Mouse (Mus musculus): Measurements from ENCODE around the gene Fgf22. TPM values are rescaled to one million over a fixed set of nuclear protein-coding genes. Genes with fewer than 3 reads are reported as not detected.
A peak's percentile ranks its signal among the peaks of the same experiment; 100 is the strongest.

Fgf22 gene
- total and polyA plus RNA-seq, 2 experiments from 2014 or later: 1.3 to 5.1 TPM

- H3K27ac ChIP-seq: peak overlapping the region; percentile 76
- peak overlapping the region; percentile 88 for H3K4me2 ChIP-seq (ENCODE audit: low read depth, low read length)
- H3K4me3 ChIP-seq (ENCODE audit: low read length): peak overlapping the region; percentile 76
- no peak for TF ChIP-seq CTCF (IDR thresholded peaks at IDR 0.05; ENCODE audit: low read depth)
- peak overlapping the region; percentile 82 for H3K9ac ChIP-seq (replicated peaks; ENCODE audit: low read length)
- H3K27me3 ChIP-seq (ENCODE audit: insufficient read depth, low read length): no peaks in the 10 kb centered on the region
- 1% methylated on average over 43 of the region's 44 CpGs for WGBS
- peaks cover 2% of the 10 kb centered on the region; the same call in 1 of the 2 replicates for H3K36me3 ChIP-seq (ENCODE audit: insufficient read depth, low read length)
- DNase-seq (ENCODE audit: low spot score) (peak; percentile 39), ATAC-seq (no peak; the same call in 1 of the 2 replicates)
- H3K4me1 ChIP-seq (ENCODE audit: insufficient read depth, low read length): 0 out of 2 replicates have a peak, but pooled peaks cover 1% of the 10 kb centered on the region
- no peaks in the 10 kb centered on the region for H3K9me3 ChIP-seq (ENCODE audit: low read length)
These were observed 37.9 kb upstream of the Fgf22 start for GRCm38 (mm10) chr10:79716988-79717355.

- DNase-seq (ENCODE audit: low spot score) (peak; percentile 54), ATAC-seq (peak; percentile 30; the same call in 1 of the 2 replicates)
- Histone ChIP-seq H3K4me3 (ENCODE audit: low read length) (peak overlapping the region; percentile 76), H3K27ac (0 out of 2 replicates have a peak overlapping the region, but pooled peaks have one; percentile 76), H3K36me3 (ENCODE audit: insufficient read depth, low read length) (no peaks in the 10 kb centered on the region), H3K4me2 (ENCODE audit: low read depth, low read length) (peak overlapping the region; percentile 88), H3K27me3 (ENCODE audit: insufficient read depth, low read length) (no peaks in the 10 kb centered on the region), H3K4me1 (ENCODE audit: insufficient read depth, low read length) (0 out of 2 replicates have a peak, but pooled peaks cover 3% of the 10 kb centered on the region), H3K9ac (replicated peaks; ENCODE audit: low read length) (peak overlapping the region; percentile 82), H3K9me3 (ENCODE audit: low read length) (no peaks in the 10 kb centered on the region)
- no peak for TF ChIP-seq CTCF (IDR thresholded peaks at IDR 0.05; ENCODE audit: low read depth)
- WGBS: 3% methylated on average over 42 of the region's 43 CpGs
These were observed 37.1 kb upstream of the Fgf22 start for GRCm38 (mm10) chr10:79717640-79718357.

- Histone ChIP-seq H3K27me3 (ENCODE audit: insufficient read depth, low read length) (no peaks in the 10 kb centered on the region), H3K27ac (no peak overlapping the region), H3K36me3 (ENCODE audit: insufficient read depth, low read length) (no peaks in the 10 kb centered on the region), H3K4me3 (ENCODE audit: low read length) (no peak overlapping the region), H3K9ac (replicated peaks; ENCODE audit: low read length) (no peak overlapping the region), H3K4me2 (ENCODE audit: low read depth, low read length) (no peak overlapping the region), H3K9me3 (ENCODE audit: low read length) (no peaks in the 10 kb centered on the region), H3K4me1 (ENCODE audit: insufficient read depth, low read length) (0 out of 2 replicates have a peak, but pooled peaks cover 3% of the 10 kb centered on the region)
- ATAC-seq (no peak), DNase-seq (ENCODE audit: low spot score) (no peak)
- no peak for TF ChIP-seq CTCF (IDR thresholded peaks at IDR 0.05; ENCODE audit: low read depth)
- WGBS: 52% methylated on average over 5 of the region's 5 CpGs
These were observed 33.8 kb upstream of the Fgf22 start for GRCm38 (mm10) chr10:79721089-79721488.

GRCm38 (mm10) chr10:79723047-79723446 lies 31.8 kb upstream of the Fgf22 start:
- Histone ChIP-seq H3K4me3 (ENCODE audit: low read length) (no peak overlapping the region), H3K27ac (no peak overlapping the region; the same call in 1 of the 2 replicates), H3K9ac (replicated peaks; ENCODE audit: low read length) (no peak overlapping the region), H3K9me3 (ENCODE audit: low read length) (no peaks in the 10 kb centered on the region), H3K4me1 (ENCODE audit: insufficient read depth, low read length) (0 out of 2 replicates have a peak, but pooled peaks cover 3% of the 10 kb centered on the region), H3K4me2 (ENCODE audit: low read depth, low read length) (no peak overlapping the region), H3K36me3 (ENCODE audit: insufficient read depth, low read length) (no peaks in the 10 kb centered on the region), H3K27me3 (ENCODE audit: insufficient read depth, low read length) (no peaks in the 10 kb centered on the region)
- DNase-seq (ENCODE audit: low spot score): peak; percentile 60
- 30% methylated on average over 6 of the region's 6 CpGs for WGBS
- ATAC-seq: peak; percentile 77
- no peak for TF ChIP-seq CTCF (IDR thresholded peaks at IDR 0.05; ENCODE audit: low read depth)

GRCm38 (mm10) chr10:79723692-79724091 lies 31.2 kb upstream of the Fgf22 start:
- no peak for ATAC-seq
- H3K4me2 ChIP-seq (ENCODE audit: low read depth, low read length): no peak overlapping the region

GRCm38 (mm10) chr10:79726090-79726489 lies 28.8 kb upstream of the Fgf22 start:
- WGBS: 36% methylated on average over 11 of the region's 11 CpGs
- H3K4me1 ChIP-seq (ENCODE audit: insufficient read depth, low read length): 0 out of 2 replicates have a peak, but pooled peaks cover 3% of the 10 kb centered on the region
- no peak overlapping the region for H3K4me2 ChIP-seq (ENCODE audit: low read depth, low read length)
- peaks cover 3% of the 10 kb centered on the region; the same call in 1 of the 2 replicates for H3K36me3 ChIP-seq (ENCODE audit: insufficient read depth, low read length)
- no peaks in the 10 kb centered on the region for H3K9me3 ChIP-seq (ENCODE audit: low read length)
- ATAC-seq: no peak
- no peaks in the 10 kb centered on the region for H3K27me3 ChIP-seq (ENCODE audit: insufficient read depth, low read length)
- no peak for DNase-seq (ENCODE audit: low spot score)
- peak; percentile 61 for TF ChIP-seq CTCF (IDR thresholded peaks at IDR 0.05; ENCODE audit: low read depth)
- no peak overlapping the region for H3K27ac ChIP-seq
- H3K4me3 ChIP-seq (ENCODE audit: low read length): no peak overlapping the region
- no peak overlapping the region for H3K9ac ChIP-seq (replicated peaks; ENCODE audit: low read length)

More at GRCm38 (mm10) chr10:79723692-79724091, 31.2 kb upstream of the Fgf22 start:
- no peak for DNase-seq (ENCODE audit: low spot score)
- Histone ChIP-seq H3K36me3 (ENCODE audit: insufficient read depth, low read length) (no peaks in the 10 kb centered on the region), H3K27ac (no peak overlapping the region), H3K4me3 (ENCODE audit: low read length) (no peak overlapping the region), H3K9me3 (ENCODE audit: low read length) (no peaks in the 10 kb centered on the region), H3K27me3 (ENCODE audit: insufficient read depth, low read length) (no peaks in the 10 kb centered on the region), H3K4me1 (ENCODE audit: insufficient read depth, low read length) (0 out of 2 replicates have a peak, but pooled peaks cover 3% of the 10 kb centered on the region), H3K9ac (replicated peaks; ENCODE audit: low read length) (no peak overlapping the region)
- no peak for TF ChIP-seq CTCF (IDR thresholded peaks at IDR 0.05; ENCODE audit: low read depth)
- WGBS: 83% methylated on average over 7 of the region's 7 CpGs

Data from hindbrain, postnatal 0 days (tissue).